Mouse (Mus musculus): ENCODE results near the gene Reln. TPM values are rescaled to one million over a fixed set of nuclear protein-coding genes. Genes with fewer than 3 reads are reported as not detected.
A peak's percentile ranks its signal among the peaks of the same experiment; 100 is the strongest.

The Reln gene
- polyA plus RNA-seq, 1 experiment from 2014 or later = 33.6 TPM

GRCm38 (mm10) chr5:22141821-22142220 is 202.7 kb downstream of the Reln start:
- no peak overlapping the region for H3K4me3 ChIP-seq
- H3K27ac ChIP-seq = no peak overlapping the region
- H3K4me1 ChIP-seq = no peaks in the 10 kb centered on the region
- peaks cover 6% of the 10 kb centered on the region; the same call in 1 of the 2 replicates for H3K9me3 ChIP-seq (replicated peaks)
- no peaks in the 10 kb centered on the region for H3K36me3 ChIP-seq (ENCODE audit: poor library complexity, severe bottlenecking)
- 79% methylated on average over 4 of the region's 4 CpGs for WGBS
- H3K9ac ChIP-seq = no peak overlapping the region
- ATAC-seq = no peak
- H3K4me2 ChIP-seq = no peak overlapping the region
- no peaks in the 10 kb centered on the region for H3K27me3 ChIP-seq

- Histone ChIP-seq H3K9me3 (replicated peaks) (peaks cover 6% of the 10 kb centered on the region; the same call in 1 of the 2 replicates), H3K4me3 (no peak overlapping the region), H3K4me2 (no peak overlapping the region), H3K27ac (no peak overlapping the region), H3K27me3 (no peaks in the 10 kb centered on the region), H3K36me3 (ENCODE audit: poor library complexity, severe bottlenecking) (no peaks in the 10 kb centered on the region), H3K4me1 (no peaks in the 10 kb centered on the region; the same call in 1 of the 2 replicates), H3K9ac (no peak overlapping the region)
- 61% methylated on average over 2 of the region's 2 CpGs for WGBS
- no peak for ATAC-seq
These were observed 205.5 kb downstream of the Reln start for GRCm38 (mm10) chr5:22139015-22139414.

GRCm38 (mm10) chr5:22134402-22134801 is 210.1 kb downstream of the Reln start:
- no peak for ATAC-seq
- Histone ChIP-seq H3K27ac (no peak overlapping the region), H3K36me3 (ENCODE audit: poor library complexity, severe bottlenecking) (no peaks in the 10 kb centered on the region), H3K9me3 (replicated peaks) (peaks cover 6% of the 10 kb centered on the region; the same call in 1 of the 2 replicates), H3K4me2 (no peak overlapping the region), H3K4me3 (no peak overlapping the region), H3K27me3 (no peaks in the 10 kb centered on the region), H3K4me1 (no peaks in the 10 kb centered on the region; the same call in 1 of the 2 replicates), H3K9ac (no peak overlapping the region)
- WGBS = 68% methylated on average over 9 of the region's 9 CpGs

GRCm38 (mm10) chr5:22131730-22132522 is 212.6 kb downstream of the Reln start:
- no peak for ATAC-seq
- no peak overlapping the region for H3K4me2 ChIP-seq
- no peaks in the 10 kb centered on the region for H3K9me3 ChIP-seq (replicated peaks)
- no peak overlapping the region for H3K27ac ChIP-seq
- no peaks in the 10 kb centered on the region for H3K27me3 ChIP-seq
- H3K36me3 ChIP-seq (ENCODE audit: poor library complexity, severe bottlenecking) = no peaks in the 10 kb centered on the region
- H3K9ac ChIP-seq = no peak overlapping the region
- no peaks in the 10 kb centered on the region; the same call in 1 of the 2 replicates for H3K4me1 ChIP-seq
- H3K4me3 ChIP-seq = no peak overlapping the region
- WGBS = 77% methylated on average over 5 of the region's 5 CpGs

- H3K9me3 ChIP-seq (replicated peaks) = no peaks in the 10 kb centered on the region
- no peaks in the 10 kb centered on the region for H3K27me3 ChIP-seq
- no peaks in the 10 kb centered on the region for H3K4me1 ChIP-seq
- no peak for ATAC-seq
- no peak overlapping the region for H3K27ac ChIP-seq
- H3K9ac ChIP-seq = no peak overlapping the region
- no peak overlapping the region for H3K4me2 ChIP-seq
- no peaks in the 10 kb centered on the region for H3K36me3 ChIP-seq (ENCODE audit: poor library complexity, severe bottlenecking)
- no peak overlapping the region for H3K4me3 ChIP-seq
These were observed 216.9 kb downstream of the Reln start for GRCm38 (mm10) chr5:22127583-22127982.

- WGBS = 55% methylated on average over 1 of the region's 1 CpGs
- Histone ChIP-seq H3K9ac (no peak overlapping the region), H3K27ac (no peak overlapping the region), H3K27me3 (no peaks in the 10 kb centered on the region), H3K4me2 (no peak overlapping the region), H3K4me1 (0 out of 2 replicates have a peak, but pooled peaks cover 4% of the 10 kb centered on the region), H3K4me3 (no peak overlapping the region), H3K36me3 (ENCODE audit: poor library complexity, severe bottlenecking) (no peaks in the 10 kb centered on the region), H3K9me3 (replicated peaks) (no peaks in the 10 kb centered on the region)
- ATAC-seq = no peak
These were observed 225.2 kb downstream of the Reln start for GRCm38 (mm10) chr5:22119296-22119695.

GRCm38 (mm10) chr5:22118456-22118855 is 226.0 kb downstream of the Reln start:
- H3K27me3 ChIP-seq = no peaks in the 10 kb centered on the region
- no peak overlapping the region for H3K27ac ChIP-seq
- H3K4me2 ChIP-seq = no peak overlapping the region
- ATAC-seq = no peak
- H3K9me3 ChIP-seq (replicated peaks) = no peaks in the 10 kb centered on the region
- 26% methylated on average over 6 of the region's 6 CpGs for WGBS
- no peak overlapping the region for H3K9ac ChIP-seq
- H3K36me3 ChIP-seq (ENCODE audit: poor library complexity, severe bottlenecking) = no peaks in the 10 kb centered on the region
- 0 out of 2 replicates have a peak, but pooled peaks cover 4% of the 10 kb centered on the region for H3K4me1 ChIP-seq
- H3K4me3 ChIP-seq = no peak overlapping the region

- no peaks in the 10 kb centered on the region for H3K36me3 ChIP-seq (ENCODE audit: poor library complexity, severe bottlenecking)
- H3K4me1 ChIP-seq = 0 out of 2 replicates have a peak, but pooled peaks cover 4% of the 10 kb centered on the region
- ATAC-seq = no peak
- H3K27ac ChIP-seq = no peak overlapping the region
- no peak overlapping the region for H3K4me2 ChIP-seq
- whole genome bisulfite sequencing = 88% methylated on average over 9 of the region's 9 CpGs
- no peaks in the 10 kb centered on the region for H3K27me3 ChIP-seq
- no peaks in the 10 kb centered on the region for H3K9me3 ChIP-seq (replicated peaks)
- H3K9ac ChIP-seq = no peak overlapping the region
- no peak overlapping the region for H3K4me3 ChIP-seq
These were observed 227.6 kb downstream of the Reln start for GRCm38 (mm10) chr5:22116922-22117321.

GRCm38 (mm10) chr5:22106811-22107485 is 237.6 kb downstream of the Reln start:
- H3K36me3 ChIP-seq (ENCODE audit: poor library complexity, severe bottlenecking) = no peaks in the 10 kb centered on the region
- H3K4me2 ChIP-seq = no peak overlapping the region
- no peak overlapping the region for H3K27ac ChIP-seq
- no peak overlapping the region for H3K4me3 ChIP-seq
- no peak overlapping the region for H3K9ac ChIP-seq
- ATAC-seq = no peak
- 84% methylated on average over 9 of the region's 9 CpGs for WGBS
- no peaks in the 10 kb centered on the region for H3K4me1 ChIP-seq
- H3K27me3 ChIP-seq = no peaks in the 10 kb centered on the region
- no peaks in the 10 kb centered on the region for H3K9me3 ChIP-seq (replicated peaks)

- ATAC-seq = peak; percentile 78
- Histone ChIP-seq H3K36me3 (ENCODE audit: poor library complexity, severe bottlenecking) (no peaks in the 10 kb centered on the region), H3K27ac (no peak overlapping the region; the same call in none of the 2 replicates), H3K27me3 (no peaks in the 10 kb centered on the region), H3K4me1 (peaks cover 34% of the 10 kb centered on the region), H3K4me3 (no peak overlapping the region), H3K4me2 (0 out of 2 replicates have a peak overlapping the region, but pooled peaks have one; percentile 10), H3K9ac (no peak overlapping the region), H3K9me3 (replicated peaks) (no peaks in the 10 kb centered on the region)
- WGBS = 31% methylated on average over 5 of the region's 5 CpGs
These were observed 249.5 kb downstream of the Reln start for GRCm38 (mm10) chr5:22094984-22095383.

GRCm38 (mm10) chr5:22094043-22094442 is 250.5 kb downstream of the Reln start:
- peaks cover 34% of the 10 kb centered on the region for H3K4me1 ChIP-seq
- H3K36me3 ChIP-seq (ENCODE audit: poor library complexity, severe bottlenecking) = no peaks in the 10 kb centered on the region
- H3K27ac ChIP-seq = peak overlapping the region; percentile 36
- H3K4me3 ChIP-seq = no peak overlapping the region
- H3K9me3 ChIP-seq (replicated peaks) = no peaks in the 10 kb centered on the region
- H3K9ac ChIP-seq = no peak overlapping the region
- WGBS = 37% methylated on average over 5 of the region's 5 CpGs
- peak; percentile 57 for ATAC-seq
- H3K4me2 ChIP-seq = no peak overlapping the region
- no peaks in the 10 kb centered on the region for H3K27me3 ChIP-seq

GRCm38 (mm10) chr5:22093157-22093865 is 251.2 kb downstream of the Reln start:
- no peak overlapping the region for H3K4me2 ChIP-seq
- H3K9me3 ChIP-seq (replicated peaks) = no peaks in the 10 kb centered on the region
- WGBS = 31% methylated on average over 9 of the region's 9 CpGs
- ATAC-seq = peak; percentile 81
- H3K36me3 ChIP-seq (ENCODE audit: poor library complexity, severe bottlenecking) = no peaks in the 10 kb centered on the region
- no peaks in the 10 kb centered on the region for H3K27me3 ChIP-seq
- peaks cover 34% of the 10 kb centered on the region for H3K4me1 ChIP-seq
- no peak overlapping the region for H3K4me3 ChIP-seq
- no peak overlapping the region for H3K27ac ChIP-seq
- no peak overlapping the region for H3K9ac ChIP-seq

All from forebrain, embryonic 13.5 days (tissue).